Mouse (Mus musculus): Measurements from ENCODE around the gene Smtn. TPM values are rescaled to one million over a fixed set of nuclear protein-coding genes. Genes with fewer than 3 reads are reported as not detected.

Gene Smtn
- total and polyA plus RNA-seq, 3 experiments, result not detected

- Histone ChIP-seq H3K9me3 (replicated peaks) (no peaks in the 10 kb centered on the region), H3K4me3 (ENCODE audit: low read depth, low read length) (no peak overlapping the region), H3K27me3 (ENCODE audit: insufficient read depth, low read length) (peaks cover 8% of the 10 kb centered on the region), H3K4me1 (ENCODE audit: insufficient read depth, low read depth, low read length) (no peaks in the 10 kb centered on the region), H3K36me3 (replicated peaks) (no peaks in the 10 kb centered on the region)
- no peak for ATAC-seq (ENCODE audit: extremely low read depth, insufficient number of reproducible peaks, low FRiP score, poor library complexity, severe bottlenecking)
- no peak for DNase-seq (ENCODE audit: low spot score)
- TF ChIP-seq TAL1 (conservative IDR thresholded peaks at IDR 0.05; ENCODE audit: low read depth, low read length) (no peak), CTCF (IDR thresholded peaks at IDR 0.05; ENCODE audit: low read depth, low read length) (no peak), GATA2 (IDR thresholded peaks at IDR 0.05; ENCODE audit: borderline replicate concordance, low read depth, low read length) (no peak), POLR2AphosphoS5 (IDR thresholded peaks at IDR 0.05; ENCODE audit: insufficient replicate concordance, low read depth, low read length) (no peak), GATA1 (IDR thresholded peaks at IDR 0.05; ENCODE audit: borderline replicate concordance, low read length) (no peak)
Observed at GRCm38 (mm10) chr11:3521339-3522224, 18.8 kb downstream of the Smtn start.

GRCm38 (mm10) chr11:3520919-3521318, 19.5 kb downstream of the Smtn start:
- Histone ChIP-seq H3K4me1 (ENCODE audit: insufficient read depth, low read depth, low read length) (no peaks in the 10 kb centered on the region), H3K36me3 (replicated peaks) (no peaks in the 10 kb centered on the region), H3K27me3 (ENCODE audit: insufficient read depth, low read length) (peaks cover 8% of the 10 kb centered on the region), H3K4me3 (ENCODE audit: low read depth, low read length) (no peak overlapping the region), H3K9me3 (replicated peaks) (no peaks in the 10 kb centered on the region)
- no peak for ATAC-seq (ENCODE audit: extremely low read depth, insufficient number of reproducible peaks, low FRiP score, poor library complexity, severe bottlenecking)
- TF ChIP-seq GATA1 (IDR thresholded peaks at IDR 0.05; ENCODE audit: borderline replicate concordance, low read length), result no peak
- TF ChIP-seq TAL1 (conservative IDR thresholded peaks at IDR 0.05; ENCODE audit: low read depth, low read length), result no peak
- TF ChIP-seq GATA2 (IDR thresholded peaks at IDR 0.05; ENCODE audit: borderline replicate concordance, low read depth, low read length), result no peak
- TF ChIP-seq CTCF (IDR thresholded peaks at IDR 0.05; ENCODE audit: low read depth, low read length), result no peak
- TF ChIP-seq POLR2AphosphoS5 (IDR thresholded peaks at IDR 0.05; ENCODE audit: insufficient replicate concordance, low read depth, low read length), result no peak
- no peak for DNase-seq (ENCODE audit: low spot score)

- peaks cover 4% of the 10 kb centered on the region for H3K27me3 ChIP-seq (ENCODE audit: insufficient read depth, low read length)
- TF ChIP-seq GATA1 (IDR thresholded peaks at IDR 0.05; ENCODE audit: borderline replicate concordance, low read length) (no peak), GATA2 (IDR thresholded peaks at IDR 0.05; ENCODE audit: borderline replicate concordance, low read depth, low read length) (no peak), POLR2AphosphoS5 (IDR thresholded peaks at IDR 0.05; ENCODE audit: insufficient replicate concordance, low read depth, low read length) (no peak), CTCF (IDR thresholded peaks at IDR 0.05; ENCODE audit: low read depth, low read length) (no peak), TAL1 (conservative IDR thresholded peaks at IDR 0.05; ENCODE audit: low read depth, low read length) (no peak)
- peaks cover under 1% of the 10 kb centered on the region; the same call in 1 of the 2 replicates for H3K4me1 ChIP-seq (ENCODE audit: insufficient read depth, low read depth, low read length)
- H3K9me3 ChIP-seq (replicated peaks), result no peaks in the 10 kb centered on the region
- H3K36me3 ChIP-seq (replicated peaks), result no peaks in the 10 kb centered on the region
- no peak for ATAC-seq (ENCODE audit: extremely low read depth, insufficient number of reproducible peaks, low FRiP score, poor library complexity, severe bottlenecking)
- no peak for DNase-seq (ENCODE audit: low spot score)
- H3K4me3 ChIP-seq (ENCODE audit: low read depth, low read length), result no peak overlapping the region
Observed at GRCm38 (mm10) chr11:3519756-3520398, 20.5 kb downstream of the Smtn start.

- Histone ChIP-seq H3K36me3 (replicated peaks) (no peaks in the 10 kb centered on the region), H3K4me1 (ENCODE audit: insufficient read depth, low read depth, low read length) (peaks cover 7% of the 10 kb centered on the region), H3K9me3 (replicated peaks) (no peaks in the 10 kb centered on the region), H3K4me3 (ENCODE audit: low read depth, low read length) (no peak overlapping the region), H3K27me3 (ENCODE audit: insufficient read depth, low read length) (peaks cover 7% of the 10 kb centered on the region)
- DNase-seq (ENCODE audit: low spot score) (no peak), ATAC-seq (ENCODE audit: extremely low read depth, insufficient number of reproducible peaks, low FRiP score, poor library complexity, severe bottlenecking) (no peak)
- TF ChIP-seq POLR2AphosphoS5 (IDR thresholded peaks at IDR 0.05; ENCODE audit: insufficient replicate concordance, low read depth, low read length) (no peak), CTCF (IDR thresholded peaks at IDR 0.05; ENCODE audit: low read depth, low read length) (no peak), TAL1 (conservative IDR thresholded peaks at IDR 0.05; ENCODE audit: low read depth, low read length) (no peak), GATA1 (IDR thresholded peaks at IDR 0.05; ENCODE audit: borderline replicate concordance, low read length) (no peak), GATA2 (IDR thresholded peaks at IDR 0.05; ENCODE audit: borderline replicate concordance, low read depth, low read length) (no peak)
Observed at GRCm38 (mm10) chr11:3519051-3519726, 21.2 kb downstream of the Smtn start.

- ATAC-seq (ENCODE audit: extremely low read depth, insufficient number of reproducible peaks, low FRiP score, poor library complexity, severe bottlenecking), result no peak
- DNase-seq (ENCODE audit: low spot score), result no peak
- Histone ChIP-seq H3K4me1 (ENCODE audit: insufficient read depth, low read depth, low read length) (peaks cover 7% of the 10 kb centered on the region), H3K9me3 (replicated peaks) (no peaks in the 10 kb centered on the region), H3K27me3 (ENCODE audit: insufficient read depth, low read length) (peaks cover 6% of the 10 kb centered on the region), H3K4me3 (ENCODE audit: low read depth, low read length) (no peak overlapping the region), H3K36me3 (replicated peaks) (no peaks in the 10 kb centered on the region)
- no peak for TF ChIP-seq POLR2AphosphoS5 (IDR thresholded peaks at IDR 0.05; ENCODE audit: insufficient replicate concordance, low read depth, low read length)
- TF ChIP-seq GATA2 (IDR thresholded peaks at IDR 0.05; ENCODE audit: borderline replicate concordance, low read depth, low read length), result no peak
- no peak for TF ChIP-seq CTCF (IDR thresholded peaks at IDR 0.05; ENCODE audit: low read depth, low read length)
- no peak for TF ChIP-seq TAL1 (conservative IDR thresholded peaks at IDR 0.05; ENCODE audit: low read depth, low read length)
- no peak for TF ChIP-seq GATA1 (IDR thresholded peaks at IDR 0.05; ENCODE audit: borderline replicate concordance, low read length)
Observed at GRCm38 (mm10) chr11:3517846-3518732, 22.3 kb downstream of the Smtn start.
